Mouse (Mus musculus): ENCODE data around the gene Vmn2r61. TPM values are rescaled to one million over a fixed set of nuclear protein-coding genes. Genes with fewer than 3 reads are reported as not detected.

The Vmn2r61 gene
- total RNA-seq (2021) = not detected in 2 replicates
- long read RNA-seq, experiment 1 = 0 reads
- long read RNA-seq, experiment 2 = 0 reads

DNA sequence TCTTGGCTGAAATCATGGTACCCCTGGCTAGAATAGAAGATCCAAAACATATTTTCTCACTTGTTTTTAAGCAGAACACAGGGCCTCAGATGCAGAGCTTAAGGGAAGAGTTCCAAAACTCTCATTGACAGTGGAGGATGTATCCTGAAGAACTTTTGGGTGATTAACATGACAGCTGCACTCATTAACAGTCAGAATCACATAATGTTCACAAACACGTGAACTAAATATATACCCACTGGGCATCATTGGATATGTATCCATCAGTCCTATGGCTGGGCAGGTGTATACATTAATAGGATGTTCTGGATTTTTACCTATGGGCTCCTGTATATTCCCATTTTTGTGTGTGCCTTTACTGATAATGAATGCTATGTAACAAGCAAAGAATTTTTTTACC, at the start of gene Vmn2r61:
Gene Vmn2r61, plus strand, starts transcription at position 301 of the 400 bp plus-strand sequence.
- no peak for DNase-seq

Other genes with a start within 250 kb of the Vmn2r61 start
- not detected in 2 replicates for gene Vmn2r59, start 201.0 kb upstream of the Vmn2r61 start, total RNA-seq (2021)
- not detected in 2 replicates for gene Vmn2r60, start 152.3 kb upstream of the Vmn2r61 start, total RNA-seq (2021)
- gene 4933421I07Rik, start 188.1 kb downstream of the Vmn2r61 start, total RNA-seq (2021) = not detected in 2 replicates
- gene Zfp141, start 245.7 kb downstream of the Vmn2r61 start, total RNA-seq (2021) = 15.1 and 15.7 TPM in 2 replicates